In genomic region chr15:83432231-83433031, GRCm38 (mm10) we compare ENCODE assay signal across 8 mouse cellular contexts. TPM values are rescaled to one million over a fixed set of nuclear protein-coding genes. Genes with fewer than 3 reads are reported as not detected.
DNase-seq lines count a peak whose midpoint lies in the region; ATAC-seq lines count a peak whose summit lies in the region.

No protein-coding gene starts in this region.

- H3K4me3 ChIP-seq in heart, embryonic 12.5 days, result peak overlapping the region; percentile 16

- peak overlapping the region; percentile 59 for H3K9ac ChIP-seq in heart, embryonic 12.5 days

- H3K27me3 ChIP-seq in heart, embryonic 12.5 days (replicated peaks), result no peaks in the 10 kb centered on the region

- WGBS in heart, embryonic 12.5 days, result 25% methylated on average over 15 of the region's 15 CpGs

- peaks cover 79% of the 10 kb centered on the region for H3K4me1 ChIP-seq in heart, embryonic 12.5 days (replicated peaks)

- DNase-seq in MEL-GATA-1-ER (ENCODE audit: extremely low read depth, low read depth), result peak; percentile 70
- DNase-seq in brain, adult 2 months (ENCODE audit: low read depth, low spot score), result peak; percentile 51
- DNase-seq in kidney, postnatal 36 days, result peak; percentile 77 to 83
- no peak for DNase-seq in frontal cortex, postnatal 36 days (ENCODE audit: low spot score in 2 of 2)
- DNase-seq in B cell, adult 2 months, result no peak
- DNase-seq in neural tube, embryonic 10.5 days (ENCODE audit: extremely low spot score, low spot score), result no peak

- no peaks in the 10 kb centered on the region for H3K36me3 ChIP-seq in heart, embryonic 12.5 days

- H3K27ac ChIP-seq in heart, embryonic 12.5 days (ENCODE audit: poor library complexity, severe bottlenecking), result peak overlapping the region; percentile 86

- no peaks in the 10 kb centered on the region for H3K9me3 ChIP-seq in heart, embryonic 12.5 days (replicated peaks)

- H3K4me2 ChIP-seq in heart, embryonic 12.5 days, result peak overlapping the region; percentile 53

- peak; percentile 75 for ATAC-seq in heart, embryonic 12.5 days (ENCODE audit: insufficient number of reproducible peaks, low FRiP score)
- peak; percentile 90 for ATAC-seq in megakaryocyte progenitor cell, adult 5-6 weeks (replicated peaks; ENCODE audit: poor library complexity)

RNA-seq across cellular contexts. Expression of gene Pacsin2, which starts 32.0 kb away (rescaled TPM):
- polyA plus RNA-seq in heart, embryonic 12.5 days (2016; fragmentation: Nextera tagmentation; extraction: Ambion mirVana), result 70.8 and 72.0 TPM in 2 replicates
- 40.0 and 47.4 TPM in 2 replicates for total RNA-seq in megakaryocyte progenitor cell, adult 5-6 weeks (2015)
- total RNA-seq in megakaryocyte progenitor cell, adult 5-6 weeks (2017), result 71.7 and 101 TPM in 2 replicates

Comparison
In these comparisons a context has a peak if more than half of its experiments do, and no peak if none do; other contexts are left out.
1. DNase-seq: peak in MEL-GATA-1-ER (single experiment), brain, adult 2 months (single experiment) and kidney, postnatal 36 days (2 of 2); none in frontal cortex, postnatal 36 days (0 of 2), B cell, adult 2 months (0 of 2) and neural tube, embryonic 10.5 days (single experiment).